ENCODE assay signal across 28 mouse cellular contexts in the genomic region with DNA sequence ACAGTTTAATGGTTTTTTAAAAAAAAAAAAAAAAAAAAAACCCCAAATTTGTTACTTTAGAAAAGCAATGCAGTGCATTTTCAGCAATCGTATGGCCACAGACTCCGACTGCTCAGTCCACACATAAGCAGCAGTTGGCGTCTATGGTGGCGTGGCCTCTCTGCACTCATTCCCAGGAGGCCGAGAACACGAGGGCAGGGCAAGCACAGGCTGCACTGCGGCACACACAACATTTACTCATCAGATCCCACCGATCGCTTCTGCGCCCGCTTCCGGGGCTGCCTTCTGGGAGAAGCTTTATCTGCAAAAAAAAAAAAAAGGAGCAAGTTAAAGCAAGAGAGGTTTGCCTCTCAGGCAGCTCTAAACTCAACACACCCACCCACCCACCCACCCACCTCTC.
"Had no signal": no experiment of that assay in that cellular context is flagged by ENCODE, and none has a peak within 500 bp of the region (broad histone marks: within the 10 kb centered on the region; RNA-seq: fewer than 3 reads in every experiment).

No protein-coding gene starts in this region.

- ATAC-seq: forebrain, embryonic 13.5 days; forebrain, embryonic 14.5 days; forebrain, embryonic 15.5 days; forebrain, embryonic 16.5 days; forebrain, postnatal 0 days had no signal

- DNase-seq: cerebellum, adult 2 months; cerebellum, adult 8-10 months; cerebellum, adult 9-10 months; cerebellum, adult 9-11 months; cerebellum, postnatal 10 days; cerebellum, postnatal 14 days; cerebellum, postnatal 25 days; cerebellum, postnatal 36 days; embryo, embryonic 11 days; forebrain, postnatal 0 days; gastrocnemius, adult 2 months; gastrocnemius, postnatal 10 days; gastrocnemius, postnatal 14 days; gastrocnemius, postnatal 25 days; gastrocnemius, postnatal 36 days; heart, adult 18-20 months; heart, adult 2 months had no signal

- H3K4me3 ChIP-seq: embryonic facial prominence, embryonic 10.5 days; embryonic facial prominence, embryonic 12.5 days; embryonic facial prominence, embryonic 13.5 days; embryonic facial prominence, embryonic 15.5 days; erythroblast, embryonic 14.5 days; forebrain, embryonic 10.5 days; forebrain, embryonic 12.5 days; forebrain, embryonic 13.5 days; forebrain, embryonic 15.5 days; gastrocnemius, adult 2 months; heart, adult 2 months had no signal

- H3K4me1 ChIP-seq: embryonic facial prominence, embryonic 10.5 days; embryonic facial prominence, embryonic 12.5 days; embryonic facial prominence, embryonic 13.5 days; embryonic facial prominence, embryonic 15.5 days; forebrain, embryonic 10.5 days; forebrain, embryonic 12.5 days; forebrain, embryonic 13.5 days; forebrain, embryonic 15.5 days had no signal

- H3K4me2 ChIP-seq: embryonic facial prominence, embryonic 12.5 days; embryonic facial prominence, embryonic 13.5 days; embryonic facial prominence, embryonic 15.5 days; forebrain, embryonic 12.5 days; forebrain, embryonic 13.5 days; forebrain, embryonic 15.5 days had no signal

- H3K9ac ChIP-seq: embryonic facial prominence, embryonic 12.5 days; embryonic facial prominence, embryonic 13.5 days; embryonic facial prominence, embryonic 15.5 days; forebrain, embryonic 12.5 days; forebrain, embryonic 13.5 days; forebrain, embryonic 15.5 days; forebrain, postnatal 0 days had no signal

- H3K27me3 ChIP-seq: embryonic facial prominence, embryonic 12.5 days; embryonic facial prominence, embryonic 13.5 days; embryonic facial prominence, embryonic 15.5 days; forebrain, embryonic 12.5 days; forebrain, embryonic 13.5 days; forebrain, embryonic 15.5 days had no signal

- H3K9me3 ChIP-seq: embryonic facial prominence, embryonic 10.5 days; embryonic facial prominence, embryonic 12.5 days; embryonic facial prominence, embryonic 13.5 days; embryonic facial prominence, embryonic 15.5 days; forebrain, embryonic 10.5 days; forebrain, embryonic 12.5 days; forebrain, embryonic 13.5 days; forebrain, embryonic 15.5 days had no signal

- H3K27ac ChIP-seq: embryonic facial prominence, embryonic 10.5 days; embryonic facial prominence, embryonic 12.5 days; embryonic facial prominence, embryonic 13.5 days; embryonic facial prominence, embryonic 15.5 days; forebrain, embryonic 10.5 days; forebrain, embryonic 12.5 days; forebrain, embryonic 13.5 days; forebrain, embryonic 15.5 days; gastrocnemius, adult 2 months; heart, adult 2 months had no signal
